Mouse (Mus musculus): Measurements from ENCODE around the gene Urgcp. TPM values are rescaled to one million over a fixed set of nuclear protein-coding genes. Genes with fewer than 3 reads are reported as not detected.
A peak's percentile ranks its signal among the peaks of the same experiment; 100 is the strongest.
"Not testable (repeated sequence)": the region's sequence is repeated elsewhere in the genome, so short reads cannot be mapped to it uniquely, and the experiment has no call there.

Urgcp gene
- polyA plus RNA-seq (2012; rRNA removed), result 17.1 and 21.5 TPM in 2 replicates
- 21.7 and 23.4 TPM in 2 replicates for polyA plus RNA-seq (2014; fragmentation: Nextera tagmentation; extraction: Ambion mirVana)

DNA sequence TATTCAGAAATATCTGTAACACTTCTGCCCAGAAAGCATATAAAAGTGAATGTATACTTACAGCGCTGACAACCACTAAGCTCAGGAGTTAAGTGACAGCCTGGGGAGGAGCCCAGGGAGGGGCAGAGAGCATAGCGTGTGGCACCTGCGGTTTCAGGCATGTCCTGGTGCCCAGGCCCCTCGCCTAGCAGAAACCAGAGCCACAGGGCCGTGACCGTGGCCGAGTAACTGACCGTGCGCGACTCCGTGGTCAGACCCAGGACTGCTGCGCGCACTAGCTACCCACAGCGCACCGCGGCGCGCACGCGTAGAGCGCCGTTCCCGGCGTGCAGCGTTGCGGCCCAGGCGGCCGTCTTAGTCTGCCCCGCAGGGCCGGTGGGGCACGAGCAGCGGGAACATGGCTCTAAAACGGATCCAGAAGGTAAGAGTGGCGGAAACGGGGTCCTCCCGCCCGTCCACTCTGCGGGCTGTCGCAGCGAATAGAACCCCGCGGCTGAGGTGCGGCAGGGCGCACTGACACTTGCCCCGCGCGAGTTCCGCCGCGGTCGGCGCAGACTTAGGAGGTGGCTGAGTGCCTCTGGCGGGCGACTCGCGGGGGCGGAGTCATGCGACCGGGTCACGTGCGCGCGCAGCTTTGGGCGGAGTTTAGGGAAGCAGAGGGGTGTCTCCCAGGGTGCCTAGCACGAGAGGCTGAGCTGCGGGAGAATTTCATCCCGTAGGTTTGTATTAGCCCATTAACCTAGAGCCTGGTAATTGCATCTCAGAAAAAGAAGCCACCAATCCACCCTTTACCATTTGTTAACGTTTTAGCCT lies at the start of gene Urgcp:
Gene Urgcp (minus strand): TSS at position 557 of the 813 bp plus-strand sequence.
- Histone ChIP-seq H3K9ac (ENCODE audit: low read depth, low read length, severe bottlenecking) (peak within 1 kb of the TSS; percentile 83), H3K9me3 (ENCODE audit: control insufficient read depth, low read length) (no peaks in the 10 kb centered on the region), H3K27me3 (ENCODE audit: control insufficient read depth, insufficient read depth, low read length) (no peaks in the 10 kb centered on the region), H3K4me2 (replicated peaks; ENCODE audit: low read depth, low read length, severe bottlenecking) (peak within 1 kb of the TSS; percentile 80), H3K4me3 (replicated peaks; ENCODE audit: low read length) (peak within 1 kb of the TSS; percentile 72), H3K36me3 (ENCODE audit: control insufficient read depth, insufficient read depth, low read length) (peaks cover 3% of the 10 kb centered on the region), H3K4me1 (ENCODE audit: control insufficient read depth, insufficient read depth, low read length) (peaks cover 5% of the 10 kb centered on the region), H3K27ac (replicated peaks; ENCODE audit: low read depth, low read length) (peak within 1 kb of the TSS; percentile 91)
- ATAC-seq (ENCODE audit: low FRiP score, low read depth), result peak; percentile 99
- peak; percentile 93 for DNase-seq (ENCODE audit: low spot score)
- TF ChIP-seq POLR2A (IDR thresholded peaks at IDR 0.05; ENCODE audit: borderline replicate concordance, extremely low read depth, insufficient read depth, insufficient read length), result peak; percentile 86; the same call in 1 of the 2 replicates
- under 1% methylated on average over 64 of the region's 68 CpGs for WGBS

- H3K27me3 ChIP-seq (ENCODE audit: control insufficient read depth, insufficient read depth, low read length); DNase-seq (ENCODE audit: low spot score); H3K36me3 ChIP-seq (ENCODE audit: control insufficient read depth, insufficient read depth, low read length); ATAC-seq (ENCODE audit: low FRiP score, low read depth); H3K4me1 ChIP-seq (ENCODE audit: control insufficient read depth, insufficient read depth, low read length); H3K27ac ChIP-seq (replicated peaks; ENCODE audit: low read depth, low read length); H3K9ac ChIP-seq (ENCODE audit: low read depth, low read length, severe bottlenecking); H3K4me2 ChIP-seq (replicated peaks; ENCODE audit: low read depth, low read length, severe bottlenecking); H3K9me3 ChIP-seq (ENCODE audit: control insufficient read depth, low read length); H3K4me3 ChIP-seq (replicated peaks; ENCODE audit: low read length): not testable (repeated sequence)
- WGBS, result 90% methylated on average over 4 of the region's 4 CpGs
These were observed 47.3 kb upstream of the Urgcp start for GRCm38 (mm10) chr11:5809487-5809886.

- Histone ChIP-seq H3K4me1 (ENCODE audit: control insufficient read depth, insufficient read depth, low read length) (peaks cover 8% of the 10 kb centered on the region), H3K27ac (replicated peaks; ENCODE audit: low read depth, low read length) (no peak overlapping the region), H3K4me3 (replicated peaks; ENCODE audit: low read length) (no peak overlapping the region), H3K9ac (ENCODE audit: low read depth, low read length, severe bottlenecking) (no peak overlapping the region), H3K27me3 (ENCODE audit: control insufficient read depth, insufficient read depth, low read length) (no peaks in the 10 kb centered on the region), H3K4me2 (replicated peaks; ENCODE audit: low read depth, low read length, severe bottlenecking) (no peak overlapping the region), H3K36me3 (ENCODE audit: control insufficient read depth, insufficient read depth, low read length) (no peaks in the 10 kb centered on the region), H3K9me3 (ENCODE audit: control insufficient read depth, low read length) (no peaks in the 10 kb centered on the region)
- no peak for ATAC-seq (ENCODE audit: low FRiP score, low read depth)
- no peak for TF ChIP-seq POLR2A (IDR thresholded peaks at IDR 0.05; ENCODE audit: borderline replicate concordance, extremely low read depth, insufficient read depth, insufficient read length)
- 83% methylated on average over 9 of the region's 9 CpGs for WGBS
- no peak for DNase-seq (ENCODE audit: low spot score)
These were observed 45.8 kb upstream of the Urgcp start for GRCm38 (mm10) chr11:5807956-5808355.

- TF ChIP-seq POLR2A (IDR thresholded peaks at IDR 0.05; ENCODE audit: borderline replicate concordance, extremely low read depth, insufficient read depth, insufficient read length), result no peak
- H3K4me2 ChIP-seq (replicated peaks; ENCODE audit: low read depth, low read length, severe bottlenecking), result no peak overlapping the region
- no peaks in the 10 kb centered on the region for H3K9me3 ChIP-seq (ENCODE audit: control insufficient read depth, low read length)
- H3K4me1 ChIP-seq (ENCODE audit: control insufficient read depth, insufficient read depth, low read length), result peaks cover 8% of the 10 kb centered on the region
- 90% methylated on average over 3 of the region's 3 CpGs for WGBS
- H3K4me3 ChIP-seq (replicated peaks; ENCODE audit: low read length), result no peak overlapping the region
- DNase-seq (ENCODE audit: low spot score) (no peak), ATAC-seq (ENCODE audit: low FRiP score, low read depth) (no peak)
- no peak overlapping the region for H3K9ac ChIP-seq (ENCODE audit: low read depth, low read length, severe bottlenecking)
- no peaks in the 10 kb centered on the region for H3K27me3 ChIP-seq (ENCODE audit: control insufficient read depth, insufficient read depth, low read length)
- peaks cover 6% of the 10 kb centered on the region; the same call in 1 of the 2 replicates for H3K36me3 ChIP-seq (ENCODE audit: control insufficient read depth, insufficient read depth, low read length)
- H3K27ac ChIP-seq (replicated peaks; ENCODE audit: low read depth, low read length), result no peak overlapping the region
These were observed 43.5 kb upstream of the Urgcp start for GRCm38 (mm10) chr11:5805711-5806110.

DNA sequence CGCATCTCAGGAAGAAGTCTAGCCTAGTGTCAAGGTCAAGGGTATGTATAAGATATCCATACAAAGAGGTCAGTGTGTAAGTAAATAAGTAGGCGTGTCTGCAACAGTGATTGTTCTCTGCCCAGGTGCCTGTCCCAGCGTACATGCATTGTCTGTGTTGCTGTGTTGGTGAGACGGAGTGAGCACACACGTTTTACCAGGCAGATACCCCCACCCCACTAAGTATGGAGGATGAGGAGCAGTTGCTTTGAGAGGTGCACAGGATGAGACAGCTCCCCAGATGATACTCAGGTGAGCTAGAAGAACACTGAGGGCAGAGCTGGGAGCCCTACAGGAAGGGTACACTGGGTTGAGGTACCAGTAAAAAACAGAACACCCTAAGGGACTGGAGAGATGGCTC lies 42.0 kb upstream of the Urgcp start:
- Histone ChIP-seq H3K9ac (ENCODE audit: low read depth, low read length, severe bottlenecking) (no peak overlapping the region), H3K9me3 (ENCODE audit: control insufficient read depth, low read length) (no peaks in the 10 kb centered on the region), H3K4me1 (ENCODE audit: control insufficient read depth, insufficient read depth, low read length) (peaks cover 8% of the 10 kb centered on the region), H3K27me3 (ENCODE audit: control insufficient read depth, insufficient read depth, low read length) (no peaks in the 10 kb centered on the region), H3K4me3 (replicated peaks; ENCODE audit: low read length) (no peak overlapping the region), H3K36me3 (ENCODE audit: control insufficient read depth, insufficient read depth, low read length) (peaks cover 21% of the 10 kb centered on the region), H3K4me2 (replicated peaks; ENCODE audit: low read depth, low read length, severe bottlenecking) (no peak overlapping the region), H3K27ac (replicated peaks; ENCODE audit: low read depth, low read length) (no peak overlapping the region)
- no peak for TF ChIP-seq POLR2A (IDR thresholded peaks at IDR 0.05; ENCODE audit: borderline replicate concordance, extremely low read depth, insufficient read depth, insufficient read length)
- 71% methylated on average over 5 of the region's 5 CpGs for WGBS
- ATAC-seq (ENCODE audit: low FRiP score, low read depth) (no peak), DNase-seq (ENCODE audit: low spot score) (no peak)
